7 mouse cellular contexts compared by ENCODE assay signal in genomic region chr13:72715959-72716680, GRCm38 (mm10).
"Had no signal": no experiment of that assay in that cellular context is flagged by ENCODE, and none has a peak within 500 bp of the region (broad histone marks: within the 10 kb centered on the region; RNA-seq: fewer than 3 reads in every experiment).

No protein-coding gene starts in this region.

- DNase-seq: lung, adult 2 months; lung, postnatal 14 days; lung, postnatal 36 days; right cerebral cortex, postnatal 14 days; thymus, adult 2 months; thymus, postnatal 25 days; thymus, postnatal 4 days had no signal
